Mouse (Mus musculus) layer of hippocampus, postnatal 10 days (tissue): ENCODE data around the gene Ddx5. TPM values are rescaled to one million over a fixed set of nuclear protein-coding genes. Genes with fewer than 3 reads are reported as not detected.
"Not testable (repeated sequence)": the region's sequence is repeated elsewhere in the genome, so short reads cannot be mapped to it uniquely, and the experiment has no call there.

Experiments used
- DNase-seq, 2 experiments: peaks; one replicate each; pipeline ENCODE4 v3.0.0; 2021; ENCODE audit warnings: low spot score in 2 of 2
- total RNA-seq, 2 experiments: library from RNA; stranded (reverse); gene quantifications; 2 replicates each; pipeline ENCODE4 v1.2.3; 2021

Ddx5 gene
- total RNA-seq, 2 experiments from 2014 or later = 692 to 786 TPM

- DNase-seq = no peak
These were observed 22.3 kb downstream of the Ddx5 start for GRCm38 (mm10) chr11:106766611-106767162.

- DNase-seq = no peak
These were observed 26.2 kb downstream of the Ddx5 start for GRCm38 (mm10) chr11:106762800-106763185.

- DNase-seq = peak in 1 of 2 experiments; percentile 22
These were observed 26.7 kb downstream of the Ddx5 start for GRCm38 (mm10) chr11:106762139-106762799.

GRCm38 (mm10) chr11:106760511-106760910, 28.5 kb downstream of the Ddx5 start:
- DNase-seq = no peak

- no peak for DNase-seq
These were observed 30.0 kb downstream of the Ddx5 start for GRCm38 (mm10) chr11:106759028-106759427.

GRCm38 (mm10) chr11:106755583-106755982, 33.4 kb downstream of the Ddx5 start:
- no peak for DNase-seq

- no peak for DNase-seq
These were observed 35.7 kb downstream of the Ddx5 start for GRCm38 (mm10) chr11:106753314-106753713.

- no peak for DNase-seq
These were observed 36.9 kb downstream of the Ddx5 start for GRCm38 (mm10) chr11:106752103-106752502.

- DNase-seq = no peak
These were observed 37.7 kb downstream of the Ddx5 start, which contains the start of gene Milr1 for GRCm38 (mm10) chr11:106751039-106752018. Gene Milr1 (plus strand): TSS chr11:106751226.

- no peak for DNase-seq
These were observed 38.7 kb downstream of the Ddx5 start, which contains the start of gene Pecam1 for GRCm38 (mm10) chr11:106750121-106750751. Gene Pecam1 (minus strand): TSS chr11:106750628.

- DNase-seq = not testable (repeated sequence)
These were observed 39.3 kb downstream of the Ddx5 start for GRCm38 (mm10) chr11:106749557-106750120.

- DNase-seq = no peak
These were observed 44.0 kb downstream of the Ddx5 start for GRCm38 (mm10) chr11:106744949-106745348.

- DNase-seq = no peak
These were observed 46.6 kb downstream of the Ddx5 start for GRCm38 (mm10) chr11:106742388-106742841.

- DNase-seq = no peak
These were observed 47.2 kb downstream of the Ddx5 start for GRCm38 (mm10) chr11:106741826-106742225.

- peak in 1 of 2 experiments; percentile 22 for DNase-seq
These were observed 47.8 kb downstream of the Ddx5 start for GRCm38 (mm10) chr11:106741232-106741631.

GRCm38 (mm10) chr11:106740724-106741123, 48.3 kb downstream of the Ddx5 start:
- DNase-seq = not testable (repeated sequence)

GRCm38 (mm10) chr11:106739116-106739515, 49.9 kb downstream of the Ddx5 start:
- DNase-seq = no peak

- DNase-seq = peak; percentile 34 to 54
These were observed 51.8 kb downstream of the Ddx5 start for GRCm38 (mm10) chr11:106737178-106737621.

GRCm38 (mm10) chr11:106736614-106737013, 52.4 kb downstream of the Ddx5 start:
- DNase-seq = no peak

GRCm38 (mm10) chr11:106730714-106731113, 58.3 kb downstream of the Ddx5 start:
- DNase-seq = no peak
